Mouse (Mus musculus): ENCODE results near the gene Acsbg1.
A peak's percentile ranks its signal among the peaks of the same experiment; 100 is the strongest.

Gene Acsbg1

DNA sequence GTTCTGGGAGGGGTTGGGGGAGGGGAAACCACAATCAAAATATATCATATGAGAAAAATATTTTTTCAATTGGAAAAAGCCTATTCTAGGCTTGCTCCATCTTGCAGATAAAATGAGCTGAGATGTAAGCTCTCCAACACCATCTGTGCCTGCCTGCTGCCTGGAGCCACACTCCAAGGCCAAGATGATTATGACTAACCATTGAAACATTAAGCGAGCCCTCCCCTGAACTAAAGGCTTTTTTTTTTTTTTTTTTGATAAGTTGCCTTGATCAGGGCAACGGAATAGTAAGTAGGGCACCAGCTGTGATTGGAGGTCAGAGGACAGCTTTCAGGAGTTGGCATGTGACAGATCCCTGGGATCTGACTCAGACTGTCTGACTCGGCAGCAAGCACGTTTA, 6.8 kb upstream of the Acsbg1 start:
- DNase-seq: no peak

DNA sequence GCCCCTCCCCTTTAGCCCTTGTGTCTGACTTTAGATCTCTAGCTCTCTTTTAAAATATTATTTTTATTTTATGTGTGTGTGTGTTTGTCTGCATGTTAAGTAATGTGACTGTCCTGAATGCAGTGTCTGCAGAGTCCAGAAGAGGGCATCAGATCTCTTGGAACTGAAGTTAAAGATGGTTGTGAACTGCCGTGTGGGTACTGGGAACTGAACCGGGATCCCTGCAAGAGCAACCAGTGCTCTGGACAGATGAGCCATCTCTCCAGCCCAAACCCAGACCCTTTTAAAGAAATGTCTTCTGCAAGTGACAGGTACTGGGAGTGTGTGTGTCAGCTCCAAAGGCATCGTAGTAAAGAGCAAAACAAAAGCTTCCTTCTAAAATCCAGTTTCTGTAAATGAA, 4.4 kb upstream of the Acsbg1 start:
- no peak for DNase-seq

DNA sequence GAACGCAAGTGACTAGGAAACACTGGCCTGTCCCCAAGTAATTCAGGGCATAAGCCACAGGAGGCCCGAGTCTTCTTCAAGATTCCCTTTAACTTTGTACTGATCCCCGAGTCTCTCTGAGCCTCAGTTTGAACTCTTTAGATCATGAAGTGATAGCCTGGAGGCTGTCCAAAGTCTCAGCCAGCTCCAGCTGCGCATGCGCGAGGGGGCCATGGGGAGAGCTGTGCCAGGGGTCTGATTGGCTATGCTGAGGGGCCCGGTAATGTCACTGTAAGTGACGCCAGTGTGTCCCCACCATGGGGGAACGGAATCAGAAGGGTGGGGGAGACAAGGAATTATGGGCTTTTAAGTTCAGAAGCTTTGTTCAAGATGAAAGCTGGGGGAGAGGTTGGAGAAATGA, 2.7 kb upstream of the Acsbg1 start:
- DNase-seq: no peak

DNA sequence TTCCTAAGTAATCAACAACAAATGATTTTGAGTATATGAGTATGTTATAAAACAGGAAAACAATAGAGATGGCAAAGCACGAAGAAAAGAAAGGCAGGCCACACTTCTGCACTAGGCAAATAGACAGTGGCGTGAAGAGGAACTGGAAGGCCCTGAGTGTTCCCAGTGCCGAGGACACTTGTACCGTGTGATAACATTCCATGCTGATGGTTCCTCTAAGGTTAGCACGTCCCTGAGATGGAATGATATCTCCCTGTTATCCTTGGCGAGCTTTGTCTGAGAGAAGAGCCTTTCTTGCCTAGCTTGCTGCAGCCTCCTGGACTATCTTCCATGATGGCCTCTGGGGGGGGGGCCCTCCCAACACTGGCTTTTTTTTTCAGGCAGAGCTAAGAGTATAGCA, 2.9 kb downstream of the Acsbg1 start:
- DNase-seq: no peak

DNA sequence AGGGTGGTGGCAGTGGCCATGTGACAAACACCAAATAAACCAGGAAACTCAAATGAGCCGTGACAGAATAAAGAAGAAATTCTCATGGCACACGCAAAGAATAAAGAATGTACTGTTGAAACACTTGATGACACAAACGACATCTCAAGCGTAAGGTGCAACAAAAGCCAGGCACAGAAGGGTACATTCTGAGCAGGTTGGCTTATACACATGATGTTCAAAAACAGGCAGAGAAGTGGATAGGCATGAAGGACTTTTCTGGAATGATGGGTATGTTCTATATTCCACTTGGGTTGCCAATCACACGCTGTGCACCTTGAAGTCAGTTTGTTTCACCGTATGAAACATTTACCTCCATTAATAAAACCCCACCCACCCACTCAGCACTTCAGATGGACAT, 5.3 kb downstream of the Acsbg1 start:
- no peak for DNase-seq

DNA sequence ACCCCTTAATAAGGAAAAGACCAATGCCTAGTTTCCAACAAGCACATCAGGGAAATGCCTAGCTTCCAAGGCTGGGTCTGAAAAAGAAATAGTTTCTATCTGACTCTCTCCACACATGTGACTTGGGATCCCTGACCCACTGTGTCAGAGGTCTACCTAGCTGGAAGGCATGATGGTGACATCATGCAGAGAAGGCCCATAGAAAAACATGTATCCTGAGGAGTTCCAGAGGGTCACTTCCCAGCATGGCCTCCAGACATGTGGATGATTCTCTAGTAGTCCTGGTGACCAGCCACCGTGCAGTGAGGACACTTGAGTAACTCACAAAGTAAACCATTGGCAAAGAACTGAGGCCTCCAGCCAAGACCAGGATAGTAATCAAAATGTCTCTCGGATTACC, 5.8 kb downstream of the Acsbg1 start:
- no peak for DNase-seq

DNA sequence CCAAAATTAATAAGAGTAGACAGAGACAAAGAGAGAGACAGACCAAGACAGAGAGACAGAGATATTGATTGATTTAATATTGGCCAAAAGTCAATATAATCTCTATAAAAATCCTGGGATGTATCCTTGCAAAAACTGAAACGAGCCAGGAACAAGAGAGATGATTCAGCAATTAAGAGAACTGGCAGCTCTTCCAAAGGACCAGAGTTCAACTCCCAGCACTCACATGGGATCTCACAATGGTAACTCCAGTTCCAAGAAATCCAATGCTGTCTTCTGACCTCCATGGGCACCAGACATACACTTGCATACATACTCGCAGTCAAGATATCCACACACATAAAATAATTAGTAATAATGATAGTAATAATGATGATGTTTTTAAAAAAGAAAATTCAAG, 8.9 kb downstream of the Acsbg1 start:
- DNase-seq: no peak

DNA sequence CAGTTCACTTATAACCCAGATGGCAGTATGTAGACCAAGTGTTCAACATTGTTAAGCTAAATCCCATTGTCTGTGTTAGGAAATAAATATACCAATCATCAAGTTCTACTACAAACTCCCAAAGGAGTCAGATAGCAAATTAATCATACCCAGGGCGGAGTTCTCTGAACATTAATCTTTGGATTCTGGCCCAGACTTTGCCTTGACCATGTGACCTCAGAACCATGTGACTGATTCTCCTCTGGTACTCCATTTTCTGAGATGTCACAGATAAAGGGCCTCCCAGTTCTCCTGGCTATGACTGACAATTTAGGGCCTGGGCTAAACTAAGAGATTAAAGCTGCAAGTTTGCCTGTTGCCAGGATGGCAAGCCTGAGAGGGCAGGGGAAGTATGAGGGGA, 12.3 kb downstream of the Acsbg1 start:
- no peak for DNase-seq

DNA sequence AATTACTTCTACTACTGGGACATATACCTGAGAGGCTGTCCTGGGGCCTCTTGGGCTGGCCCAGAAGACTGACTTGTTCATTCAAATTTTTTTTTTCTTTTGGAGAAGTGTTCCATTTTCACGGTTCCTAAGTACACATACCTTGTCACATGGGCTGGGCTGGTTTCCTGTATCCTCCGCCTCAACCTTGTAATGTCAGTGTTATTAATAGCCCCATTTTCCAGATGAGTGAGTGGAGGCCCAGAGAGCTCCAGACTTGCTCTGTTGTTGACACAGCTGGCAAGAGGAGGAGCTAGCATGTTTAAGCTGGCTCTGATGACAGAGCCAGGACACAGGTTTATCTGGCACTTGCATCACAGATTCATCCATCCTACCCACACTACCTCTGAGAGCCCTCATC, 14.2 kb downstream of the Acsbg1 start:
- DNase-seq: no peak

DNA sequence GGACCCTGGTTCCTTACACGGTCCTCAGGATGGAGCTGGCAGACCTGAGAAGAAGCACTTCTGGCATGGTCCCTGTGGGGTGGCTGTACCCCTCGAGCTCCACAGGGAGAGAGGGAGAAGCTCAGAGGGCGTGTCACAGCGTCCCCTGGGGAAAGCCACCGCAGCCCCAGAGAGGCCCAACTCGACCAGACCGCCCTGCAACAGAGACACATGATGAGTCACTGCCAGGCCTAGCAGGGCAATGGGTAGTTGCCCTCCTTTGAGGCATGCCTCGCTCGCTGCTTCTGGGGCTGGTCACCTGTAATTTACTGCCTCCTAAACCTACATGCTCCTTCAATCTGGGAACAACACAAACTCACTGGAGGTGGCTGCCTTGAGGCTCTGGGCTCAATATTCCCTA, 15.4 kb downstream of the Acsbg1 start:
- no peak for DNase-seq

DNA sequence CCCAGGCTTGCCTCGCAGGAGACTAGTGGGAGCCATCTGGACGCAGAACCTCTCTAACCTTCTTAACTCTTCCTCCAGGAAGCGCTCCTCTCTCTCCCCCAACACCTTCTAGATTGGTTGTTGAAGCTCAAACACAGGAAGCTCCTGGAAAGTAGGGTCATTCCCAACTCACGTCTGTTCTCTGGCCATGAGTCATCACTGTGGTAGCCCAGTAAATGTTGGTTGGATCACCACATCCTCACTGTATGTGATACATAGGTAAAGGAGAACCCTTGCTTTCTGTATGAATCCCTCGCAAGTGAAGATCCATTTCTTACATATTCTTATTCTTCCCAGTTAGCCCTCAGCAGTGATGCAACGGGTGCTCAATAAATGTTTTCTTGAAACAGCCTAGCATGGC, 16.1 kb downstream of the Acsbg1 start:
- DNase-seq: no peak

DNA sequence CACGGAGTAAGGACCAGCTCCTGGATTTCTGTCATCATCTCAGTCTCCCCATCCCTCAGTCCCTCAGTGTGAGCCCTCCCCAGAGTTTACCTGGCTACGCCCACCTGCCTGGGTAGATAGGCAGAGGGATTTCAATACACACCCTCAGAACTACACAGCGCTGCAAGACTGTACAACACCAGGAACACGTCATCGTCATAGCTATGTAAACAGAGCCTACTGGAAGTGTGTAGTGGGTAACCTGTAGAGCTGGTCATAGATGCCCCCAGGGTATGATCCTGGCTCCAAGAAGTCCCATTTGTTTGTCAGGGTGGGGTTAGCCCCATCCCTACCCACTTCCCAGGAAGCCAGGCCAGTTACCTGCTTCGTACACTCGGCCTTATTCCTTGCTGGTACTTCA, 18.5 kb downstream of the Acsbg1 start:
- no peak for DNase-seq

DNA sequence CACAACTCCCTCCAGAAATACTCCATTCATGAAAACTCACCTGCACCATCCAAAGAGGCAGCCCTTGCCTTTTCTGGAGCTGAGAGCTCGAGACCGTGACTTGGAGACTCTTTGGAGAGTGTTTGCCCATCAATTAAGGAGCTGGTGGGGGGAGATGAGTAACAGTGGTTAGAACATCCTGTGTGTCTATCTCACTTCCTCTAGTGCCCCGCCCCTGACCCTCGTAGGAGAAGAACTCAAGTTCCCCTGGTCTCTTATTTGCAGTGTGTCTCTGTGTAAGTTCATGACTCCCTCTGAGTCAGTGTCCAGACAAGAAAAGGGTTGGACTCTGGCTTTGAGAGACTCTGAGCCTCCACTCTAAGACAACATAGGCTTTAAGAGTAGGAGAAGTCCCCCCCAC, 19.1 kb downstream of the Acsbg1 start:
- peak; percentile 36 for DNase-seq

DNA sequence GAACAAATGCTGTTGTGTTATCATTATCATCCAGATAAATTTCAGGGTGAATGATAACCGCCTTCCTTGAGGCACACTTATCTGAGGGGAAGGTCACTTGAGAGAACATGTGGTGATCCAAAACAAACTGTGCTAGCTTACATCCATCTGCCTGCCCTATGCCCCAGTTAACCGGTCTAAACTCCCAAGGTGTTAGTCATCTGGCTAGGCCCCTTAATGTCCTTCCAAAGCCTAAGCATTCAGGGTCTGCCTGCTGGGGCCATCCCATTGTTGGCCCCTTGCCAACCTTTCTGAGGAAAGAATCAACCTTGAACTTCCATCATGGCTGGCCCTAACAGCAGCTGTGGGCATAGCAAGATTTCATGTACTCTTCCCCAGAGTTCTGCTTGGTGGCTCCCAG, 19.5 kb downstream of the Acsbg1 start:
- DNase-seq: no peak

DNA sequence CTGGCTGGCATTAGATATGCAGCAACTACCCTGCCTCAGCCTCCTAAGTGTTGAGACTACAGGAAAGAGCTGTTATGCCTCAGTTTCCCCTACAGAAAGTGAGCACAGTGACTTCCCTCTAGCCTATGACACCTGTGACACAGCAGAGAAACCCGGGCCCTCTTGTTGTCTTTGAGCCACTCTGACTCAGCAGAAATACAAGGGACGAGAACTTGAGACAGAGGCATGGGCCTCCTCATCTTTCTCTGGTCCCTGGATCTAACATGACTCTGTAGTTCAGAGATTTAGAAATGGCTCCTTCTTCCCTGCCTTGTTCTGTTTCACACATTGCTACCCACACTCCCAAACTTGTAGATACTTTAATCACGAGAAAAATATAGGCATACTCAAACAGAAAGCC, 20.1 kb downstream of the Acsbg1 start:
- DNase-seq: no peak

DNA sequence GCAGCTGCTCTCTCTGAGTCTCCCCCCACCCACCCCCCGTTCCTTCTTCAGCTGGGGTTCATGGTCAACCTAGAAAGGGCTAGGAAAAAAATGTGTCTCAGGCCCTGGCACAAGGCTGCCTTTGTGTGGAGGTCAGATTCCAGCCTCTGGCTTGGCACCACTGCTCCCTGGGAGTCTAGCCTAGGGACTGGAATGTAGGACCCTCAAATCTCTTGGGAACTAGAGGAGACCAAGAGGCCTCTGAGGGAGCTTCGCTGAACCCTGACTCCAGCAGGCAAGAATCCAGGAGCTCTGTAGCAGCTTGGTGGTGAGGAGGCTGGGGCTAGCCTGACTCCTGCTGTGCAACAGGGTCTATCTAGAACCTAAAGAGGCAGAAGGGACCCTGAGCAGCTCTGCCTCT, 22.5 kb downstream of the Acsbg1 start:
- DNase-seq: no peak

DNA sequence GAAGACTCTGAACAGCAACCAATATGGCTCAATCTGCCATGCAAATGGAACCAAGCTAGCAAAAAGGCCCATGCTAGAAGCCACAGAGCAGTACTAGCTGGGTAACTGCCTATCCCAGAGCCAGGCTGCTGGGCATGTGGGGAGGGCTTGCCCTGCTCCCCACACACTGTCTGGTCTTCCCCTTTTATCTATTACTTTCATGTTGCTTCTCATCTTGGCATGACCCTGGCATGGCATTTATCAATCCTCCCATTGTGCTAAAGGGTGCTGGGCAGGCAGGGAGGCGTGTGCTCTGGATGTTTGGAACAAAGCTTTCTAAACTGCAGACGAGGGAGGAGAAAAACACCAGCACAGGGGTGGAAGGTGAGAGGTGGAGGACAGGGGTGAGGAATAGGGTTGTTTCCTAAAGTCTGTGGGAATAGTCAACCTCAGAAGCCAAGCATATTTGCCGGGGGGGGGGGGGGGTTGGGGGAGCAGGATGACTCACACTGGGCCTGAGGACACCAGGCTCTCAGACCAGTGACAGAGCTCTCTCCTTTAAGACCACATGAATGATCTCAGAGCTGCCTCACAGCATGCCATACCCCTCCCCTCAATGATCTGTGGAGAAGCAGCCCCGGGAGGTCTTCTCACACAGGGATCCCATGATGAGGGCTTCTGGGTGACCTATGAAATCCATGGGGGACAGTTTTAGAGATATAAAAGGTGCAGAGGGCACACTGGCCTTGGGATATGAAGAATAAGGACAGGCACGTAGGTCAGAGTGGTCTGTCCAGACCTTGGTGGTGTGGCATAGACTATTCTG, 24.0 kb downstream of the Acsbg1 start:
- DNase-seq: no peak

DNA sequence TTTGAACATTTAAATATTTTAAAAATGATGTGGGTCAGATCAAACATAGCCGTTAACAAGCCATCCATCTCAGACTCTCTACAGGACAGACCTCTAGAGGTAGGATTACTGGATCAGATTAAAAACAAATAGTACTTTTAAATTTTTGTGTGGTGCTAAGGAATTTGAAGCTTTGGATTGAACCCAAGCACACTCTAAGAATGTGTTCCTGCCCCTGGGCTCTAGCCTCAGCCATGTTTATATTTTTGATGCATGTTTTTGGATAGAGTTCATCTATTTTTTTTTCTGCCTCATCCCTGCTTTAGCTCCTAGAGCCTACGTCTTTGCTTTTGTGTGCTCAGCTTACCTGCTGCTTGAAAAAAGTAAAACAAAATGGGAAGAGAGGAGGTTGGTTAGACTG, 28.3 kb downstream of the Acsbg1 start:
- no peak for DNase-seq

DNA sequence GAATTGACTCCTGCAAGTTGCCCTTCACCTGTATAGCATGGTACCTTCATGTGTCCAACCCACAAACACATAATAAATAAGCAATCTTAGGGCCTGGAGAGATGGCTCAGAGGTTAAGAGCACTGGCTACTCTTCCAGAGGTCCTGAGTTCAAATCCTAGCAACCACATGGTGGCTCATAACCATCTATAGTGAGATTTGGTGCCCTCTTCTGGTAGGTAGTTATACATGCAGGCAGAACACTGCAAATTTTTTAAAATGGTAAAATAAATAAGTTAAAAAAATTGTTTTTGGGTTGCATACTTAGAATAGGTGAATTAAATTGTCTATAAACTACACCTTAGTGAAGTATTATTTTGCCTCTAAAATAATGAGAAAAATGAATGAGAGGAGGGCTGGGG, 30.8 kb downstream of the Acsbg1 start:
- DNase-seq: no peak

DNA sequence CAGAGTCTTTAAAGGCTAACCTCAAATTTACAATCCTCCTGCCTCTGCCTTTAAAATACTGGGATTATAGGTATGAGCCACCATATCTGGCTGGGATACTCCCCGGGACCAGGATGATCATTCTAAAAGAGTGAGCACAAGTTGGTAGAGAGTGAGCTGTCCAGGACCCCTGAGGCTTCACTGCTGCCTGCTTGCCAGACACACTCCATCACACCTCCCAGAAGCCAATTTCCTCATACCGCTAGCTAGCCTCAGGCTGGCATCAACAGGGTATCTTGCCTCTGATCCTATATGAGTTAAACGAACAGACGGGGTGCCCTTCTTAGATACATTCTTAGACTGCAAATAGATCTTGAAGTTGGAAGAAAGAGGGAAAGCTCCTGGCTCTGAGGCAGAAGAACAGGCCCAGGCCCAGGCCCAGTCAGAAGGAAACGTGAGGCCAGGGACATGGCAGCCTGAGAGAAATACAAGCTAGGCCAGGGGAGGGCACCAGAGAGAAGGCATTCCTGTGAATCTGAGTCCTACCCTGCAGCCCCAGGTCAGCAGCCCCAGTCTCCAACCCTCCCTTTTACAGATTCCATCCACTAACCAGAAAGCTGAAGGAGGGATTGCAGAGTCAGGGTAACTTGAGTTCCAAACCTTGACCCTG, 31.9 kb downstream of the Acsbg1 start:
- no peak for DNase-seq

DNA sequence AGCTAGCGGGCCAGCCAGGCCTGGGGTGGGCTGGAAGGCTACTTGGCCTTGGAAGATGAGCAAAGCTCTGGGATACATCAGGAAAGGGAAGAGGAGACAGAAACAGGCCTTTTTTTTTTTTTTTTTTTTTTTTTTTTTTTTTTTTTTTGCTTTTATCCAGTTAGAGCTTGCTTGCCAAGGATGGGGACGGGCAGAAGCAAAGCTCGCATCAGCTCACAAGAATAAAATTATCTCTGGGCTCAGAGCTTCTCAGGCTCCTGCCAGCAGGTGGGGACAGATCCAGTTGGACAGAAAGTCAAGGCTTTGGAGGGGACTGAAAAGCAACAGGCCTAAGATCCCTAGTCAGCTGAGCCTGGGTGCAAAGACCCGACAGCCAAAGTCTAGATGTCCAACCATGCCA, 32.9 kb downstream of the Acsbg1 start:
- no peak for DNase-seq

DNA sequence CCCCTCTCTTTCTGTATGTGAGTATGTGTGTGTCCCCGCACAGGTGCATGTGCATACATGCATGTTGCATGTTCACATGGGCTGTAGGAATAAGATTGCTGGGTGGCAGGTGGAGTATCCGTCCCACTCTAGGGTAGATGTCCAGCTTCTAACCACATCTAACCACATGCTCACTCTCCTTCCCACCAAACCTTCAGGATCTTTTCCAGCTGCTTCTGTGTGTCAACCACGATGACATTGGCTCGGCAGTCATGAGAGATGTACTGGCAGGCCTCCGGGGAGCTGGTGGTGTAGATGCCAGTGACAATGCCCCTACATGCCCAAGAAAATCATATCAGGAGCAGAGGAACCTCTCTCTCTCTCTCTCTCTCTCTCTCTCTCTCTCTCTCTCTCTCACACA, 34.4 kb downstream of the Acsbg1 start:
- DNase-seq: no peak

DNA sequence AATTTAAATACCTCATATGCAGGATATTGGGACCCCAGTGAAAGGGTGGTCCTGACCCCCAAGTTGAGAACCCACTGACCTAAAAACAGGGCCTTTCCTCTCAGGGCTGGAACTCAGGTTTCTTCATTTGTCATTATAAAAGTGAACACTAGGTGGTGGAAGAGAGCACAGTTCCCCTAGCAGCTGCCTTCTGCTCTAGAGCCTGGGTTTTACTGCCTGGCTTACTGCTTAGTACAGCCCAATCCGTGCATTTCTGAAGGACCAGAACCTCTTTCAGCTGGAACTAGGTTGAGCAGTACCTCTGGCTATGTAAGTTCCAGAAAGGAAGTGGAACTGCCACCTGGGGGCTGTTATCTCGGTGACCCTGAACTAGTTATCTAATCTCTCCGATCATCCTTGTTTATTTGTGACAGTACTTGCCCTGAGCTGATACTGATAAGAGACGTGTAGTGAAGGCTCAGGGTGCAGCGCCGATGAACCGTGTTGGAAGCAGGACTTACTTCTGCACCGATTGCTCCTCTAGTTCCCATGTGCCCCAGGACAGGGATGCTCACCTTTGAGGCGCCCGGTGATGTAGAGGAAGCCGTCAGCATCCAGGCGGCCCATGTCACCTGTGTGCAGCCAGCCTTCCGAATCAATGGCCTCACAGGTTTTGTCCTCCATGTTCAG, 47.4 kb downstream of the Acsbg1 start:
- DNase-seq: peak; percentile 12

DNA sequence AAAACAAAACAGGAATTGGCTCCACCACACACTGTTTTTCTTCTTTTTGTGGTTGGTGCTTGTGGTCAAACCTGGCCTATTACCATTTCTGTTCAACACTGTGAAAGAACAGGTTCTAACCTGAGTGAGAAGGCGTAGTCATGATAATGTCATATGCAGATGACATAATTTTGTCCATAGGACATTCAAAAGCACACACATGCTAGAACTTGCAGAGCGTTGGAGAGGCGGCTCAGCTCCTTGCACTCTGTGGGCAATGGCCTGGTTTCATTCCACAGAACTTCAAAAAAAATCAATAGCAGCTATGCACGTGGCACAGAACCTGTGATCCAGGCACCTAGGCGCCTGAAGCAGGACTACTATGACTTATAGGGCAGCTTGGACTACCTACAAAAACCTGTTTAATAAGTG, 48.9 kb downstream of the Acsbg1 start:
- DNase-seq: no peak

Measured in thymus, postnatal 25 days (tissue).